Mouse (Mus musculus) large intestine, adult 2 months (tissue): ENCODE measurements around the gene Usp15. TPM values are rescaled to one million over a fixed set of nuclear protein-coding genes. Genes with fewer than 3 reads are reported as not detected.
A peak's percentile ranks its signal among the peaks of the same experiment; 100 is the strongest.

ENCODE experiments used
- DNase-seq: peaks from one replicate; pipeline ENCODE4 v3.0.0-alpha.2; 2012; ENCODE audit warnings: low read depth, low spot score
- WGBS: fragments of 180-500 bp; shearing (Covaris S2); methylation state at CpG from one replicate; pipeline ENCODE4 v1.1.7; 2018; 5-methylcytosine and 5-hydroxymethylcytosine counted together
- polyA plus RNA-seq: library from polyadenylated mRNA; depleted of rRNA; stranded (reverse); fragments of >200 nt; gene quantifications from 2 replicates; pipeline ENCODE4 v1.2.3, GENCODE M21; 2012

Gene Usp15
- polyA plus RNA-seq, 1 experiment: 11.8 TPM

- 16% methylated on average over 7 of the region's 7 CpGs for WGBS
- no peak for DNase-seq
Observed at GRCm38 (mm10) chr10:123183243-123183642, 13.6 kb downstream of the Usp15 start.

GRCm38 (mm10) chr10:123182391-123182790, 14.4 kb downstream of the Usp15 start:
- no peak for DNase-seq
- 90% methylated on average over 3 of the region's 3 CpGs for WGBS

- DNase-seq: no peak
Observed at GRCm38 (mm10) chr10:123175771-123176170, 21.0 kb downstream of the Usp15 start.

GRCm38 (mm10) chr10:123170898-123171297, 25.9 kb downstream of the Usp15 start:
- DNase-seq: no peak
- WGBS: 80% methylated on average over 6 of the region's 6 CpGs

More at GRCm38 (mm10) chr10:123175771-123176170, 21.0 kb downstream of the Usp15 start:
- 69% methylated on average over 4 of the region's 4 CpGs for WGBS

- WGBS: 98% methylated on average over 3 of the region's 3 CpGs
- no peak for DNase-seq
Observed at GRCm38 (mm10) chr10:123165542-123165941, 31.3 kb downstream of the Usp15 start.

- 67% methylated on average over 6 of the region's 6 CpGs for WGBS
- DNase-seq: no peak
Observed at GRCm38 (mm10) chr10:123160508-123160907, 36.3 kb downstream of the Usp15 start.

- DNase-seq: no peak
- 80% methylated on average over 7 of the region's 7 CpGs for WGBS
Observed at GRCm38 (mm10) chr10:123159316-123159715, 37.5 kb downstream of the Usp15 start.

- no peak for DNase-seq
- WGBS: 89% methylated on average over 2 of the region's 2 CpGs
Observed at GRCm38 (mm10) chr10:123156392-123156791, 40.4 kb downstream of the Usp15 start.

GRCm38 (mm10) chr10:123155764-123156163, 41.0 kb downstream of the Usp15 start:
- DNase-seq: no peak

GRCm38 (mm10) chr10:123153321-123153720, 43.5 kb downstream of the Usp15 start:
- no peak for DNase-seq
- WGBS: 35% methylated on average over 2 of the region's 2 CpGs

More at GRCm38 (mm10) chr10:123155764-123156163, 41.0 kb downstream of the Usp15 start:
- WGBS: 92% methylated on average over 6 of the region's 6 CpGs

- WGBS: 81% methylated on average over 4 of the region's 4 CpGs
- DNase-seq: no peak
Observed at GRCm38 (mm10) chr10:123148025-123148814, 48.6 kb downstream of the Usp15 start.

- no peak for DNase-seq
- 76% methylated on average over 6 of the region's 6 CpGs for WGBS
Observed at GRCm38 (mm10) chr10:123147180-123147579, 49.6 kb downstream of the Usp15 start.

GRCm38 (mm10) chr10:123146349-123146748, 50.4 kb downstream of the Usp15 start:
- no peak for DNase-seq
- 82% methylated on average over 2 of the region's 2 CpGs for WGBS

GRCm38 (mm10) chr10:123144256-123144655, 52.5 kb downstream of the Usp15 start:
- DNase-seq: no peak
- WGBS: 93% methylated on average over 8 of the region's 8 CpGs

GRCm38 (mm10) chr10:123142395-123143050, 54.3 kb downstream of the Usp15 start:
- 95% methylated on average over 5 of the region's 5 CpGs for WGBS

GRCm38 (mm10) chr10:123135818-123136217, 61.0 kb downstream of the Usp15 start:
- WGBS: 86% methylated on average over 10 of the region's 10 CpGs
- no peak for DNase-seq

More at GRCm38 (mm10) chr10:123142395-123143050, 54.3 kb downstream of the Usp15 start:
- DNase-seq: no peak

GRCm38 (mm10) chr10:123131487-123131886, 65.3 kb downstream of the Usp15 start:
- WGBS: 92% methylated on average over 10 of the region's 10 CpGs
- no peak for DNase-seq

GRCm38 (mm10) chr10:123120666-123121392, 76.0 kb downstream of the Usp15 start:
- WGBS: 53% methylated on average over 14 of the region's 14 CpGs
- peak; percentile 24 for DNase-seq

- WGBS: 85% methylated on average over 14 of the region's 14 CpGs
- no peak for DNase-seq
Observed at GRCm38 (mm10) chr10:123116861-123117260, 79.9 kb downstream of the Usp15 start.

GRCm38 (mm10) chr10:123113466-123113865, 83.3 kb downstream of the Usp15 start:
- no peak for DNase-seq
- 79% methylated on average over 8 of the region's 8 CpGs for WGBS
